ENCODE assay signal across 8 mouse cellular contexts in genomic region chr11:30268648-30269375, GRCm38 (mm10). TPM values are rescaled to one million over a fixed set of nuclear protein-coding genes. Genes with fewer than 3 reads are reported as not detected.
DNase-seq lines count a peak whose midpoint lies in the region; ATAC-seq and TF ChIP-seq lines count a peak whose summit lies in the region.

No protein-coding gene starts in this region.

- H3K4me1 ChIP-seq in ES-E14 (ENCODE audit: control insufficient read depth in 2 of 2, insufficient read depth in 2 of 2, low read length in 2 of 2, poor library complexity in 1 of 2), result peaks cover 0 to 3% of the 10 kb centered on the region in 2 experiments; a peak in 2 of 4 replicates
- peaks cover 22% of the 10 kb centered on the region for H3K4me1 ChIP-seq in forebrain, embryonic 15.5 days
- peaks cover 25% of the 10 kb centered on the region for H3K4me1 ChIP-seq in kidney, embryonic 15.5 days
- peaks cover 11% of the 10 kb centered on the region for H3K4me1 ChIP-seq in midbrain, embryonic 12.5 days

- H3K27me3 ChIP-seq in forebrain, embryonic 15.5 days, result peaks cover 4% of the 10 kb centered on the region; the same call in 1 of the 2 replicates
- H3K27me3 ChIP-seq in kidney, embryonic 15.5 days, result no peaks in the 10 kb centered on the region
- no peaks in the 10 kb centered on the region for H3K27me3 ChIP-seq in midbrain, embryonic 12.5 days

- H3K4me3 ChIP-seq in ES-E14 (ENCODE audit: insufficient read depth in 1 of 2, low read depth in 1 of 2, low read length in 2 of 2, poor library complexity in 1 of 2, severe bottlenecking in 1 of 2), result peak overlapping the region; percentile 88 to 96
- H3K4me3 ChIP-seq in forebrain, embryonic 15.5 days, result peak overlapping the region; percentile 72
- peak overlapping the region; percentile 68 for H3K4me3 ChIP-seq in kidney, embryonic 15.5 days (replicated peaks)
- peak overlapping the region; percentile 82 for H3K4me3 ChIP-seq in midbrain, embryonic 12.5 days

- H3K36me3 ChIP-seq in ES-E14 (ENCODE audit: control insufficient read depth, insufficient read depth, low read length, poor library complexity, severe bottlenecking), result no peaks in the 10 kb centered on the region
- H3K36me3 ChIP-seq in forebrain, embryonic 15.5 days, result no peaks in the 10 kb centered on the region
- no peaks in the 10 kb centered on the region for H3K36me3 ChIP-seq in kidney, embryonic 15.5 days
- no peaks in the 10 kb centered on the region for H3K36me3 ChIP-seq in midbrain, embryonic 12.5 days

- peak; percentile 13 for ATAC-seq in forebrain, embryonic 15.5 days (replicated peaks)
- ATAC-seq in kidney, embryonic 15.5 days (replicated peaks; ENCODE audit: low FRiP score), result peak; percentile 12
- ATAC-seq in midbrain, embryonic 12.5 days (ENCODE audit: low FRiP score, low read depth), result peak; percentile 16
- no peak for ATAC-seq in granulocyte monocyte progenitor cell, adult 5-6 weeks (replicated peaks; ENCODE audit: poor library complexity, severe bottlenecking)

- peak; percentile 52 to 84 for DNase-seq in heart, adult 18-20 months
- DNase-seq in heart, postnatal 4 days, result no peak
- no peak for DNase-seq in ES-E14 (ENCODE audit: low read depth, low spot score)
- DNase-seq in right cerebral cortex, postnatal 36 days (ENCODE audit: low spot score in 2 of 2), result no peak

- H3K4me2 ChIP-seq in forebrain, embryonic 15.5 days (replicated peaks), result peak overlapping the region; percentile 60
- peak overlapping the region; percentile 89 for H3K4me2 ChIP-seq in kidney, embryonic 15.5 days
- peak overlapping the region; percentile 83 for H3K4me2 ChIP-seq in midbrain, embryonic 12.5 days (replicated peaks)

- peak overlapping the region; percentile 80 for H3K9ac ChIP-seq in ES-E14 (ENCODE audit: insufficient read depth, low read depth, low read length, poor library complexity, severe bottlenecking)
- H3K9ac ChIP-seq in forebrain, embryonic 15.5 days (replicated peaks), result peak overlapping the region; percentile 72
- peak overlapping the region; percentile 80 for H3K9ac ChIP-seq in kidney, embryonic 15.5 days
- H3K9ac ChIP-seq in midbrain, embryonic 12.5 days (replicated peaks), result peak overlapping the region; percentile 46

- 4% methylated on average over 15 of the region's 15 CpGs for WGBS in forebrain, embryonic 15.5 days
- WGBS in kidney, embryonic 15.5 days, result 3% methylated on average over 15 of the region's 15 CpGs
- WGBS in midbrain, embryonic 12.5 days, result 7% methylated on average over 15 of the region's 15 CpGs

- in situ Hi-C loops in ES-E14 (cut with MboI; ENCODE audit: low sequenced_read_pairs in 2 of 2, unreplicated experiment in 2 of 2), result no loop called here

- no peaks in the 10 kb centered on the region for H3K9me3 ChIP-seq in ES-E14 (ENCODE audit: control insufficient read depth, insufficient read depth, low read depth, low read length)
- no peaks in the 10 kb centered on the region for H3K9me3 ChIP-seq in forebrain, embryonic 15.5 days
- H3K9me3 ChIP-seq in kidney, embryonic 15.5 days (replicated peaks), result no peaks in the 10 kb centered on the region
- H3K9me3 ChIP-seq in midbrain, embryonic 12.5 days, result no peaks in the 10 kb centered on the region

- no peak overlapping the region for H3K27ac ChIP-seq in ES-E14 (ENCODE audit: insufficient read depth, low read depth, low read length, poor library complexity, severe bottlenecking)
- H3K27ac ChIP-seq in forebrain, embryonic 15.5 days (replicated peaks), result peak overlapping the region; percentile 95
- peak overlapping the region; percentile 83 for H3K27ac ChIP-seq in kidney, embryonic 15.5 days
- peak overlapping the region; percentile 94 for H3K27ac ChIP-seq in midbrain, embryonic 12.5 days (replicated peaks)

TF ChIP-seq in ES-E14, 5 proteins besides CTCF, POLR2A, EP300 and RAD21:
- TF ChIP-seq HCFC1 (IDR thresholded peaks at IDR 0.05; ENCODE audit: borderline replicate concordance, insufficient read depth, low read length) (no peak), MAFK (IDR thresholded peaks at IDR 0.05; ENCODE audit: insufficient read depth, low read depth, low read length) (no peak), ZNF384 (IDR thresholded peaks at IDR 0.05; ENCODE audit: low read depth, low read length) (no peak), ZC3H11A (IDR thresholded peaks at IDR 0.05; ENCODE audit: borderline replicate concordance, low read depth, low read length) (no peak), CHD2 (IDR thresholded peaks at IDR 0.05; ENCODE audit: low read depth, low read length) (no peak)

RNA-seq across cellular contexts. Expression of gene Sptbn1, which starts 0.8 kb away (rescaled TPM):
- 100 to 1,000 TPM; 523 to 532 TPM for total RNA-seq in heart, adult 18-20 months (2021)
- 100 to 1,000 TPM; 571 to 581 TPM for total RNA-seq in heart, postnatal 4 days (2021)
- 243 and 283 TPM in 2 replicates for total RNA-seq in ES-E14 (2012; rRNA removed)
- 125 and 134 TPM in 2 replicates for polyA plus RNA-seq in forebrain, embryonic 15.5 days (2015; fragmentation: Nextera tagmentation; extraction: Ambion mirVana)
- 114 and 119 TPM in 2 replicates for polyA plus RNA-seq in kidney, embryonic 15.5 days (2015; fragmentation: Nextera tagmentation; extraction: Ambion mirVana)
- 105 and 108 TPM in 2 replicates for polyA plus RNA-seq in midbrain, embryonic 12.5 days (2016; fragmentation: Nextera tagmentation; extraction: Ambion mirVana)
- total RNA-seq in granulocyte monocyte progenitor cell, adult 5-6 weeks (2014; fragmentation: Nextera tagmentation), result 101 and 117 TPM in 2 replicates
- 159 and 165 TPM in 2 replicates for total RNA-seq in granulocyte monocyte progenitor cell, adult 5-6 weeks (2017)

Comparison
In these comparisons a context has a peak if more than half of its experiments do, and no peak if none do; other contexts are left out.
1. DNase-seq: peak in heart, adult 18-20 months (2 of 2); none in heart, postnatal 4 days (single experiment), ES-E14 (single experiment) and right cerebral cortex, postnatal 36 days (0 of 2).
2. Peak in every context shown above with its lines, with median percentiles within 50 percentile points of each other: H3K4me3 ChIP-seq, H3K9ac ChIP-seq and H3K4me2 ChIP-seq.